Mouse (Mus musculus) spleen, adult 2 months (tissue): ENCODE measurements around the gene Lypd6. TPM values are rescaled to one million over a fixed set of nuclear protein-coding genes. Genes with fewer than 3 reads are reported as not detected.

Source experiments
- DNase-seq, 2 experiments: peaks; one replicate each; pipeline versions ENCODE4 v3.0.0 to v3.0.0-alpha.2; 2012 to 2021; ENCODE audit warnings: low spot score in 2 of 2, low read depth in 1 of 2
- H3K27ac ChIP-seq: fragments of 200-500 bp; 2 replicates; pipeline ENCODE4 v1.5.1; 2012; ENCODE audit warnings: low read length, inconsistent platforms; ENCODE audit not compliant: insufficient read depth
- H3K27me3 ChIP-seq: fragments of 200-500 bp; 2 replicates; pipeline ENCODE4 v1.6.1; 2012; ENCODE audit warnings: mild to moderate bottlenecking, moderate library complexity, low read length, inconsistent platforms; ENCODE audit not compliant: control insufficient read depth, insufficient read depth
- H3K36me3 ChIP-seq: fragments of 200-500 bp; 2 replicates; pipeline ENCODE4 v1.6.1; 2012; ENCODE audit warnings: mild to moderate bottlenecking, low read length, inconsistent platforms; ENCODE audit not compliant: control insufficient read depth, insufficient read depth
- H3K4me1 ChIP-seq: fragments of 200-500 bp; 2 replicates; pipeline ENCODE4 v1.6.1; 2011; ENCODE audit warnings: inconsistent platforms; ENCODE audit not compliant: control insufficient read depth, insufficient read depth, insufficient read length
- H3K4me3 ChIP-seq: fragments of 200-500 bp; 2 replicates; pipeline ENCODE4 v1.5.1; 2011; ENCODE audit warnings: mild to moderate bottlenecking, inconsistent platforms; ENCODE audit not compliant: insufficient read depth, insufficient read length; ENCODE audit errors: extremely low read depth
- CTCF ChIP-seq: fragments of 200-500 bp; IDR thresholded peaks from 2 replicates; pipeline ENCODE4 v1.5.1; 2011; ENCODE audit warnings: mild to moderate bottlenecking, inconsistent platforms; ENCODE audit not compliant: insufficient read depth, insufficient read length, insufficient replicate concordance; ENCODE audit errors: extremely low read depth
- POLR2A ChIP-seq: fragments of 200-500 bp; IDR thresholded peaks from 2 replicates; pipeline ENCODE4 v1.6.1; 2011; ENCODE audit warnings: low read depth, low read length, inconsistent platforms
- WGBS: fragments of 180-500 bp; shearing (Covaris S2); methylation state at CpG from one replicate; pipeline ENCODE4 v1.1.7; 2018; 5-methylcytosine and 5-hydroxymethylcytosine counted together
- polyA plus RNA-seq: library from polyadenylated mRNA; depleted of rRNA; stranded (reverse); fragments of >200 nt; gene quantifications from 2 replicates; pipeline ENCODE4 v1.2.3, GENCODE M21; 2012; rRNA removed

Lypd6 gene
- 0.78 and 0.90 TPM in 2 replicates for polyA plus RNA-seq

DNA sequence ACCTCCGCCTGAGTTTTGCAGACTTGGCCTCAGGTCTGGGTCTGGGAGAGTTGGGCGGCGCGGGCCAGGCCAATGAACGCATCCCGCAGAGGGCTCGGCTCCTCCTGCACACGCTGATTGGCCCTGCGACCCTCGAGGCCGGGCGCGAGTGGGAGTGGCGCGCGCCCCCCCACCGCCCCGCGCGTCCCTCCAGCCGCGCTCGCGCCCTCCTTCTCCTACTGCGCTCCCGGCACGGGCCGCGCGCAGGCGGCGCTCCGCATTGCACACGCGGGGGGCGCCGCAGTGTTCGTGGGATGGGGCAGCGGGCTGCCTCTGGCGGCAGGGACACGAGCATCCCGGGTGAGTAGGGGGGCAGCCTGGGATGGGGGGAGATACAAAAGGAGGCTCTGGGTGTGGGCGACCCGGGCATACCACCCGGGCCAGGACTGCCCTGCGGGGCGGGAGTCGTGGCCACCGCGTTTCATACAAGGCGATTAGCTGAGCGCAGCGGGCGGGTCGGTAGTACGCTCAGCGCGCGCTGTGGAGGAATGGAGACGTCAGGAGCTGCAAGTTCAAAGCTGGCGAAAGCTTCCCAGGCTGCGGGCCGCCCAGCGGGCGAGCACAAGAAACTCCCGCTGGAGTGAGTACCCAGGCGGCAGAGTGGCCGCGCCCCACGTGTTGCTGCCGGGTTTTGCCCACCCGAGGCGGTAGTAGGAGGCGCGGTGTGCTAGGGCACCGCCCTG lies at the start of gene Lypd6:
Gene Lypd6, plus strand, starts transcription at position 184 of the 722 bp plus-strand sequence.
- H3K36me3 ChIP-seq = no peaks in the 10 kb centered on the region
- 0 out of 2 replicates have a peak, but pooled peaks cover 2% of the 10 kb centered on the region for H3K27me3 ChIP-seq
- 2% methylated on average over 72 of the region's 76 CpGs for WGBS
- H3K27ac ChIP-seq = no peak within 1 kb of the TSS
- no peak for DNase-seq
- no peak within 1 kb of the TSS; the same call in 1 of the 2 replicates for H3K4me3 ChIP-seq
- no peaks in the 10 kb centered on the region; the same call in 1 of the 2 replicates for H3K4me1 ChIP-seq
- TF ChIP-seq POLR2A (no peak), CTCF (no peak)

DNA sequence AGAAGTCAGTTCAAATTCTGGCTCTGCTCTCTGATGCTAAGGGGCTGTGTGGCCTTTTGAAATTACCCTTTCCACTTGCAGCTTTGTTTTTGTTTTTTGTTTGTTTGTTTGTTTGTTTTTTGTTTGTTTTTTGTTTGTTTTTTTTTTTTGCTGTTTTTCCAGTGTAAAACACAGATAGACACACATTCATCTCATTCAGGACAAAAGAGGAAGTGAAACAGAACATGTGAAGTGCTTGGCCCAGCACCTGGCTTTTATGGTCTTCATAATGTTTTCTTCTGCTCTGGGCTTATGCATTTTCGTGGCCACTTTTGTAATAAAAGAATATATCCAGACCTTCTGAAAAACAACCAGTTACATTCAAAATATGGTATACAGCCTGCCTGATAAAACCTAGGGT lies 46.8 kb upstream of the Lypd6 start:
- DNase-seq = no peak
- TF ChIP-seq CTCF (no peak), POLR2A (no peak)

DNA sequence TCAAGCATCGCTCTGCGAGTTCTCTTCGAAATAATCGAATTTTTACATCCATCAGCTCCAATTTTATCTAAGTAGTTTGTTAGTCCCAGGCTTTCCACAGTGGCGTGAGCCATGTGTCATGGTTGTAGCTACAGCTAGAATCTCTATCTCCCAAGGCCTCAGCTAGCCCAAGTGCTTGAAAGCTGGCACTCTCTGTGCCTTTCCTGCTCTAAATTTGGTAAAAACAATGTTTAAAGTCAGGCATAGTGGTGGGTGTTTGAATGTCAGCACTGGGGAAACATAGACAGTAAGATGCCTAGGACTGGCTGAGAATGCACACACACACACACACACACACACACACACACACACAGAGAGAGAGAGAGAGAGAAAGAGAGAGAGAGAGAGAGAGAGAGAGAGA lies 40.7 kb upstream of the Lypd6 start:
- no peaks in the 10 kb centered on the region for H3K27me3 ChIP-seq
- H3K4me3 ChIP-seq = no peak overlapping the region
- H3K36me3 ChIP-seq = no peaks in the 10 kb centered on the region
- H3K27ac ChIP-seq = no peak overlapping the region
- DNase-seq = no peak
- 84% methylated on average over 5 of the region's 5 CpGs for WGBS
- no peak for TF ChIP-seq CTCF
- no peaks in the 10 kb centered on the region for H3K4me1 ChIP-seq

More for the DNA sequence above, 46.8 kb upstream of the Lypd6 start:
- 29% methylated on average over 1 of the region's 1 CpGs for WGBS
- Histone ChIP-seq H3K4me3 (no peak overlapping the region), H3K27ac (no peak overlapping the region), H3K36me3 (no peaks in the 10 kb centered on the region), H3K27me3 (no peaks in the 10 kb centered on the region), H3K4me1 (no peaks in the 10 kb centered on the region)

DNA sequence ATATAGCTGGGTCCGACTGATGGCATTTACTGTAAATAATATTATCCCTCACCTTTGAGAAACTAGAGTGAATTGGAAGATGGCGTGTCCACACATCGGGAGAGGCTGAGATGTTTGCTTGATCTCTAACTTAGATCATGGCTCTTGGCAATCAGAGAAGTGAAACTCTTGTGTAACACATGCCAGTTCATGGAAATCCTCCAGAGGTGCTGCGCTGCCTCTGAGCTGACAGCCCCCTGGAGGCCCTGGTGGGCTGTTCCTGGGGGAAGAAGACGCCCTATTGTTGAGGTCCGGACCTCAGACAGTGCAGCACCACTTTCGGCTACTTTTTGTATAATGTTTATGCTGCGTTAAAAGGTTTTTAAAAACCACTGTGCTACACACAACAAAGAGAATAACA lies 37.3 kb upstream of the Lypd6 start:
- H3K27me3 ChIP-seq = no peaks in the 10 kb centered on the region
- H3K27ac ChIP-seq = no peak overlapping the region
- no peak for DNase-seq
- WGBS = 77% methylated on average over 8 of the region's 8 CpGs
- TF ChIP-seq POLR2A (no peak), CTCF (no peak)
- H3K4me3 ChIP-seq = no peak overlapping the region
- no peaks in the 10 kb centered on the region for H3K4me1 ChIP-seq
- no peaks in the 10 kb centered on the region for H3K36me3 ChIP-seq

DNA sequence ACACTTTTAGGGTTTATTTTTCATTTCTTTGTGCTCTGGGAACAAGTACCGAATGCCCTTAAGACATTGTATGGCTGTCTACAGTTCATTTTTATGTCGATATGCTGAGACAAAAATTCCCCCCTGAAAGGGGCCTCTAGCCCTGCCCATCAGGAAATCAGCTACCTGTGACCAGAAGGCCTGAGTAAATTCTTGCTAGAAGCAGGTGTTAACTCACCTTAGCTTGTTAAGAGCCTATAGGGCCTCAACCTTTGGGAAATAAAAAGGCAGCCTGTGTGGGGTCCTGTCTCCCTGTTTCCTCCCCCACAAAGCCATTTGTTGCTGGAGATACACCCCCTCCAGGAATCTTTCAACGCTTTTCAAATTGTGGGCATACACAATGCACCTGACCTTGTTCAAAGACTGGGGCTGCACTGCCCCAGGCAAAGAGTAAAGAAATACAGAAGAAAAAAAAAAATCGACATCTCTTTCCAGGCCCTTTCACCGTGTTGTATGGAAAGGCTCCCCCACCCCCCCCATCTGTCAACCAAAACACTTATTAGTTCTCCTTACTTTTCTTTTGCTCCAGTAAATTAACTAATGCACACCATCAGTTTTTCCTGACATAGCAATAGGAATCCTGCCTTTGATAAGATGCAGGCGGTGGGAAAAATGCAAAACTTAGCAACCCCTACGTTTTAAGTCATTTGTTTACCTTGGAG lies 21.9 kb upstream of the Lypd6 start:
- DNase-seq = no peak
- Histone ChIP-seq H3K27ac (no peak overlapping the region), H3K36me3 (no peaks in the 10 kb centered on the region), H3K27me3 (no peaks in the 10 kb centered on the region), H3K4me1 (no peaks in the 10 kb centered on the region), H3K4me3 (no peak overlapping the region)
- WGBS = 86% methylated on average over 7 of the region's 7 CpGs
- TF ChIP-seq CTCF (no peak), POLR2A (no peak)

DNA sequence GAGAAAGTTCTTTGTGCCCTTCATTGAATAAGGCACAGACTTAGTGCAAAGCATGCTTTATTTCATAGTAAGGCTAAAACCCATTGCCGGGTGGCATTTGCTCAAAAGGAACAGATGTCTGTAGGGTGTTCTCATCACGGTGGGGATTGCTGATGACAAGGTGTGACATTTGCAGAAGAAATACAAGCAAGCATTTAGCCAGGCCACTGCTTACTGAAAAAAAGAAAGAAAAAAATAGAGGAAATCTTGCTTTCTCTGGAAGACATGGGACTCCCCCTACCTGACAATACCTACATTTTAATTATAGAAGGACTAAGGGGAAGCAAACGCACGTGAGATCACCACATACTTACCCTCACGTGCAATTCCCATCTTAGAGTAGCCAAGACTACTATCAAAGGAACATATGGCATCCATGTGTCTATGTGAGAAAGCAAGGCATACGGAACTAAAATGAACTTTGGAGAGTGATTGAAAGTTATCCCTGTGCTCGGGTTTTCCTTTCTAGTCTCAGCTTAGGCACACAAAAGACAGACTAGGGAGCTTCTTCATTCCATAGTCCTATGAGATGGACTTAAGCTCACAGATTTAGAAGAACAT lies 21.3 kb upstream of the Lypd6 start:
- TF ChIP-seq POLR2A (no peak), CTCF (no peak)
- Histone ChIP-seq H3K27ac (no peak overlapping the region), H3K4me1 (no peaks in the 10 kb centered on the region), H3K27me3 (no peaks in the 10 kb centered on the region), H3K36me3 (no peaks in the 10 kb centered on the region), H3K4me3 (no peak overlapping the region)
- no peak for DNase-seq
- 85% methylated on average over 7 of the region's 7 CpGs for WGBS

DNA sequence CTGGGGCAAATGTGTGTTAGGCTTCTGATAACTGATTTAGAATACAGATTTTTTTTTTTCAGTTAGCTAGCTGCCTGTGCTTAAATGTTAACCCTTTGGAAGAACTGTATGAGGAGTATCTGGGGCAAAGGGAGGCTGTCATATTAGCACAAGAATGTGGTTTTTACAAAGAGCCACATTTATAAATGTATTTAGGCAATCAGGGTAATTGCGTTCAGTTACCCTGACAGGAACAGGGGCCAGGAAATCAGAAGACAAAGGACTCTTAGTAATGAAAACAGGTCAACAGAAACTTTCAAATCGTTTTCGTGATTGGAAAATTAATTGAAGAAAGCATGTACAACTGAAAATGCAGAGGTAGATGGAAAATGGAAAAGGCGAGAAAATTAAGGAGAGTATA lies 20.4 kb upstream of the Lypd6 start:
- WGBS = 85% methylated on average over 4 of the region's 4 CpGs
- no peak for TF ChIP-seq POLR2A
- no peak for TF ChIP-seq CTCF
- Histone ChIP-seq H3K27ac (no peak overlapping the region), H3K4me3 (no peak overlapping the region), H3K27me3 (no peaks in the 10 kb centered on the region), H3K4me1 (no peaks in the 10 kb centered on the region), H3K36me3 (no peaks in the 10 kb centered on the region)
- DNase-seq = no peak
